ENCODE assay signal across 8 mouse cellular contexts in the genomic region with DNA sequence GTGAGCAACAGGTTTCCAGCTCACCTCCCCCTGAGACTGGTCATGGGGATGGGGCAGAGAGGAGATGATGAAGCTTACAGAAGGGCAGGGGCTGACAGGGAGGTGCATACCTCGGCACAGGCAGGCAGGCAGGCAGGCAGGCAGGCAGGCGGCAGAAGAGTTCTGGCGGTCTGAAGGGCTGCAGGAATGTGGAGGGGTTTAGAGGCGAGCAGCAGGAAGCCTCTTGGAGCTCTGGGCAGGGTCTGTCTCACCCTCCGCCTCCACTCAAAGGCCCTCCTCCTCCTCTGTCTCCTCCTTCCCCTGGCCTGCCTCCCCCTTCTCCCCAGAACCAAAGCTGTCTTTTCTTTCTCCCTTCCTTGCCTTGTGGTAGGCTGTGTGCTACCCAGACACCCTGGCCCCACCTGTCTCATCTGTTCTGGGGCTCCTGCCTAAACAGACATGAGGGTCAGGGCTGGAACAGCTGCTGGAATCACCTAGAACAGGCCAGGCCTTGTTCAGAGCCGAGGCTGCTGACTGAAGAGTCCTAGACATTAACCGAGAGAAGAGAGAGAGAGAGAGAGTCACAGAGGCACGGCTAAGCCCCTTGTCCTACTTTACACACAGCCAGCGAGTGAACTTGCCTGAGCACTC. TPM values are rescaled to one million over a fixed set of nuclear protein-coding genes. Genes with fewer than 3 reads are reported as not detected.
DNase-seq lines count a peak whose midpoint lies in the region; ATAC-seq and TF ChIP-seq lines count a peak whose summit lies in the region.

No protein-coding gene starts in this region.

- no peaks in the 10 kb centered on the region for H3K9me3 ChIP-seq in heart, embryonic 15.5 days (replicated peaks)

- H3K4me2 ChIP-seq in heart, embryonic 15.5 days: peak overlapping the region; percentile 83

- H3K4me3 ChIP-seq in embryonic fibroblast, embryonic 13.5 days (ENCODE audit: insufficient read depth, low read length): peak overlapping the region; percentile 85
- peak overlapping the region; percentile 66 for H3K4me3 ChIP-seq in heart, embryonic 15.5 days

- 6% methylated on average over 9 of the region's 9 CpGs for WGBS in heart, embryonic 15.5 days

- ATAC-seq in heart, embryonic 15.5 days (replicated peaks; ENCODE audit: insufficient number of reproducible peaks, insufficient read depth, low FRiP score, low read depth): peak; percentile 83

- no peaks in the 10 kb centered on the region for H3K36me3 ChIP-seq in heart, embryonic 15.5 days

- TF ChIP-seq CTCF in embryonic fibroblast, embryonic 13.5 days (IDR thresholded peaks at IDR 0.05; ENCODE audit: borderline replicate concordance, insufficient read depth, low read length): no peak

- peaks cover 11% of the 10 kb centered on the region for H3K4me1 ChIP-seq in embryonic fibroblast, embryonic 13.5 days (ENCODE audit: control insufficient read depth, insufficient read depth, low read length)
- peaks cover 58% of the 10 kb centered on the region for H3K4me1 ChIP-seq in heart, embryonic 15.5 days (replicated peaks)

- peak; percentile 14 for DNase-seq in right cerebral cortex, adult 18-20 months
- DNase-seq in right cerebral cortex, adult 2 months (ENCODE audit: low spot score in 2 of 2): no peak
- DNase-seq in kidney, postnatal 10 days: peak; percentile 88
- peak; percentile 91 for DNase-seq in lung, postnatal 10 days
- DNase-seq in right cerebral cortex, postnatal 25 days: peak; percentile 24
- no peak for DNase-seq in thymus, postnatal 0 days (ENCODE audit: low spot score)

- peak; percentile 99 for TF ChIP-seq POLR2A in embryonic fibroblast, embryonic 13.5 days (IDR thresholded peaks at IDR 0.05; ENCODE audit: low read depth, low read length)

- H3K9ac ChIP-seq in heart, embryonic 15.5 days: peak overlapping the region; percentile 83

- peak overlapping the region; percentile 92 for H3K27ac ChIP-seq in embryonic fibroblast, embryonic 13.5 days (ENCODE audit: insufficient read depth, low read length)
- H3K27ac ChIP-seq in heart, embryonic 15.5 days: peak overlapping the region; percentile 94

- H3K27me3 ChIP-seq in heart, embryonic 15.5 days: no peaks in the 10 kb centered on the region

RNA-seq across cellular contexts. Expression of gene Sparc, which starts 3.2 kb away (rescaled TPM):
- polyA plus RNA-seq in embryonic fibroblast, embryonic 13.5 days (2011; ENCODE audit: insufficient read length, low read depth, missing spikeins): 3,951 and 4,760 TPM in 2 replicates
- polyA plus RNA-seq in heart, embryonic 15.5 days (2015; fragmentation: Nextera tagmentation; extraction: Ambion mirVana): 1,914 and 2,149 TPM in 2 replicates
- 297 TPM in 2 replicates for polyA plus RNA-seq in thymus, postnatal 0 days (2015; fragmentation: Nextera tagmentation; extraction: Ambion mirVana)

RNA-seq across cellular contexts. Expression of gene Atox1, which starts 41.2 kb away (rescaled TPM):
- 114 and 118 TPM in 2 replicates for polyA plus RNA-seq in embryonic fibroblast, embryonic 13.5 days (2011; ENCODE audit: insufficient read length, low read depth, missing spikeins)
- 252 and 260 TPM in 2 replicates for polyA plus RNA-seq in heart, embryonic 15.5 days (2015; fragmentation: Nextera tagmentation; extraction: Ambion mirVana)
- 449 and 452 TPM in 2 replicates for polyA plus RNA-seq in thymus, postnatal 0 days (2015; fragmentation: Nextera tagmentation; extraction: Ambion mirVana)

RNA-seq across cellular contexts. Expression of gene G3bp1, which starts 49.7 kb away (rescaled TPM):
- 77.7 and 79.1 TPM in 2 replicates for polyA plus RNA-seq in embryonic fibroblast, embryonic 13.5 days (2011; ENCODE audit: insufficient read length, low read depth, missing spikeins)
- 94.4 and 105 TPM in 2 replicates for polyA plus RNA-seq in heart, embryonic 15.5 days (2015; fragmentation: Nextera tagmentation; extraction: Ambion mirVana)
- polyA plus RNA-seq in thymus, postnatal 0 days (2015; fragmentation: Nextera tagmentation; extraction: Ambion mirVana): 149 and 159 TPM in 2 replicates

Comparison
In these comparisons a context has a peak if more than half of its experiments do, and no peak if none do; other contexts are left out.
1. DNase-seq: peak in right cerebral cortex, adult 18-20 months (single experiment), kidney, postnatal 10 days (single experiment), lung, postnatal 10 days (single experiment) and right cerebral cortex, postnatal 25 days (single experiment); none in right cerebral cortex, adult 2 months (0 of 2) and thymus, postnatal 0 days (single experiment).